Comparison of ENCODE assay signal across 15 mouse cellular contexts in genomic region chr5:113219450-113219849, GRCm38 (mm10). TPM values are rescaled to one million over a fixed set of nuclear protein-coding genes. Genes with fewer than 3 reads are reported as not detected.
DNase-seq lines count a peak whose midpoint lies in the region; ATAC-seq and TF ChIP-seq lines count a peak whose summit lies in the region.
"Had no signal": no experiment of that assay in that cellular context is flagged by ENCODE, and none has a peak within 500 bp of the region (broad histone marks: within the 10 kb centered on the region; RNA-seq: fewer than 3 reads in every experiment).

No protein-coding gene starts in this region.

- H3K4me3 ChIP-seq in kidney, adult 2 months (ENCODE audit: insufficient read depth, low read depth, low read length) = peak overlapping the region; percentile 13
- H3K4me3 ChIP-seq in intestine, postnatal 0 days (ENCODE audit: low read depth, low read length) = peak overlapping the region; percentile 38
- H3K4me3 ChIP-seq in stomach, embryonic 16.5 days (replicated peaks; ENCODE audit: low read length) = peak overlapping the region; percentile 13; the same call in 1 of the 2 replicates
- H3K4me3 ChIP-seq: megakaryocyte, embryonic 14.5 days had no signal

- TF ChIP-seq CTCF in kidney, adult 2 months (conservative IDR thresholded peaks at IDR 0.05; ENCODE audit: insufficient read depth, insufficient read length, low read depth, low read length) = no peak
- TF ChIP-seq CTCF in intestine, postnatal 0 days (IDR thresholded peaks at IDR 0.05; ENCODE audit: low read depth) = no peak

- H3K9ac ChIP-seq in intestine, postnatal 0 days (ENCODE audit: low read depth, low read length) = peak overlapping the region; percentile 53
- H3K9ac ChIP-seq in stomach, embryonic 16.5 days (ENCODE audit: low read length) = peak overlapping the region; percentile 36; the same call in 1 of the 2 replicates

- H3K4me1 ChIP-seq in kidney, adult 2 months (ENCODE audit: control insufficient read depth, insufficient read depth, low read length) = peaks cover 39% of the 10 kb centered on the region
- H3K4me1 ChIP-seq in intestine, postnatal 0 days (replicated peaks; ENCODE audit: control insufficient read depth, insufficient read depth, low read length) = 0 out of 2 replicates have a peak, but pooled peaks cover 8% of the 10 kb centered on the region
- peaks cover 41% of the 10 kb centered on the region for H3K4me1 ChIP-seq in stomach, embryonic 16.5 days (ENCODE audit: control insufficient read depth, insufficient read depth, low read length)

- no peaks in the 10 kb centered on the region for H3K9me3 ChIP-seq in intestine, postnatal 0 days (ENCODE audit: control insufficient read depth)
- no peaks in the 10 kb centered on the region for H3K9me3 ChIP-seq in stomach, embryonic 16.5 days (replicated peaks; ENCODE audit: control insufficient read depth, low read length)

- no peaks in the 10 kb centered on the region for H3K36me3 ChIP-seq in kidney, adult 2 months (ENCODE audit: control insufficient read depth, insufficient read depth, low read length)
- peaks cover 2% of the 10 kb centered on the region; the same call in 1 of the 2 replicates for H3K36me3 ChIP-seq in intestine, postnatal 0 days (ENCODE audit: control insufficient read depth, insufficient read depth)
- H3K36me3 ChIP-seq in stomach, embryonic 16.5 days (ENCODE audit: control insufficient read depth, insufficient read depth, low read length) = no peaks in the 10 kb centered on the region

- peak overlapping the region; percentile 66 for H3K4me2 ChIP-seq in intestine, postnatal 0 days (replicated peaks; ENCODE audit: low read depth)
- peak overlapping the region; percentile 37 for H3K4me2 ChIP-seq in stomach, embryonic 16.5 days (ENCODE audit: low read depth, low read length)

- 55% methylated on average over 6 of the region's 6 CpGs for WGBS in kidney, adult 2 months
- 40% methylated on average over 6 of the region's 6 CpGs for WGBS in intestine, postnatal 0 days
- 37% methylated on average over 6 of the region's 6 CpGs for WGBS in large intestine, adult 2 months
- WGBS in stomach, embryonic 16.5 days = 57% methylated on average over 6 of the region's 6 CpGs

- H3K27ac ChIP-seq in kidney, adult 2 months (ENCODE audit: insufficient read depth, low read depth, low read length) = peak overlapping the region; percentile 27
- H3K27ac ChIP-seq in intestine, postnatal 0 days (ENCODE audit: low read depth, low read length) = peak overlapping the region; percentile 96
- peak overlapping the region; percentile 76 for H3K27ac ChIP-seq in stomach, embryonic 16.5 days (ENCODE audit: low read length)

- no peak for TF ChIP-seq POLR2A in kidney, adult 2 months (IDR thresholded peaks at IDR 0.05; ENCODE audit: low read depth, low read length)

- H3K27me3 ChIP-seq in kidney, adult 2 months (replicated peaks; ENCODE audit: control insufficient read depth, insufficient read depth, low read length) = no peaks in the 10 kb centered on the region
- H3K27me3 ChIP-seq in intestine, postnatal 0 days (replicated peaks; ENCODE audit: control insufficient read depth, insufficient read depth, low read length) = no peaks in the 10 kb centered on the region
- H3K27me3 ChIP-seq in stomach, embryonic 16.5 days (ENCODE audit: control insufficient read depth, insufficient read depth, low read length) = no peaks in the 10 kb centered on the region
- H3K27me3 ChIP-seq: Patski had no signal

- peak; percentile 80 for DNase-seq in kidney, adult 2 months
- no peak for DNase-seq in kidney, adult 11 months
- DNase-seq in large intestine, adult 2 months (ENCODE audit: low read depth, low spot score) = peak; percentile 85
- no peak for DNase-seq in layer of hippocampus, postnatal 10 days (ENCODE audit: low spot score in 2 of 2)
- DNase-seq: cerebellum, adult 9-11 months; lung, adult 18-20 months; right cerebral cortex, postnatal 25 days; thymus, postnatal 4 days had no signal

- ATAC-seq in intestine, postnatal 0 days = peak; percentile 75
- ATAC-seq in stomach, embryonic 16.5 days (ENCODE audit: insufficient read depth, low FRiP score) = peak; percentile 41
- ATAC-seq in CD4-positive, CD25-positive, alpha-beta regulatory T cell, adult 4 months = no peak
- ATAC-seq: Patski had no signal

RNA-seq across cellular contexts. Expression of gene 2900026A02Rik, which starts 1.6 kb away (rescaled TPM):
- polyA plus RNA-seq in kidney, adult 2 months (2012; rRNA removed) = 14.3 and 15.0 TPM in 2 replicates
- polyA plus RNA-seq in intestine, postnatal 0 days (2015; fragmentation: Nextera tagmentation; extraction: Ambion mirVana) = 8.0 and 10.4 TPM in 2 replicates
- 45.7 and 51.7 TPM in 2 replicates for polyA plus RNA-seq in large intestine, adult 2 months (2012; rRNA removed)
- 14.9 TPM in 2 replicates for polyA plus RNA-seq in stomach, embryonic 16.5 days (2015; fragmentation: Nextera tagmentation; extraction: Ambion mirVana)
- 10 to 100 TPM; 55.4 to 56.9 TPM for total RNA-seq in layer of hippocampus, postnatal 10 days (2021)
- polyA plus RNA-seq in CD4-positive, CD25-positive, alpha-beta regulatory T cell, adult 4 months (2017; shearing (Covaris generic)) = under 1 TPM; 0.89 to 0.98 TPM

RNA-seq across cellular contexts. Expression of gene Tmem211, which starts 7.3 kb away (rescaled TPM):
- not detected in 2 replicates for polyA plus RNA-seq in kidney, adult 2 months (2012; rRNA removed)
- polyA plus RNA-seq in intestine, postnatal 0 days (2015; fragmentation: Nextera tagmentation; extraction: Ambion mirVana) = not detected in 2 replicates
- not detected in 2 replicates for polyA plus RNA-seq in large intestine, adult 2 months (2012; rRNA removed)
- 1.3 and 1.5 TPM in 2 replicates for polyA plus RNA-seq in stomach, embryonic 16.5 days (2015; fragmentation: Nextera tagmentation; extraction: Ambion mirVana)
- total RNA-seq in layer of hippocampus, postnatal 10 days (2021) = under 1 TPM in 1 of 2 experiments, not detected in 1; 0.18 TPM
- polyA plus RNA-seq in CD4-positive, CD25-positive, alpha-beta regulatory T cell, adult 4 months (2017; shearing (Covaris generic)) = not detected
- total RNA-seq: CH12.LX had no signal
- polyA plus RNA-seq: heart, postnatal 0 days; Patski had no signal

Comparison
In these comparisons a context has a peak if more than half of its experiments do, and no peak if none do; other contexts are left out.
1. DNase-seq: peak in kidney, adult 2 months (single experiment) and large intestine, adult 2 months (single experiment); none in kidney, adult 11 months (single experiment) and layer of hippocampus, postnatal 10 days (0 of 2).
2. H3K27ac ChIP-seq: peak in every context shown above with its lines; median percentile 96 in intestine, postnatal 0 days; 76 in stomach, embryonic 16.5 days; 27 in kidney, adult 2 months.
3. Peak in every context shown above with its lines, with median percentiles within 50 percentile points of each other: H3K4me3 ChIP-seq.